ENCODE assay signal across 8 mouse cellular contexts in genomic region chr6:113623386-113623785, GRCm38 (mm10). TPM values are rescaled to one million over a fixed set of nuclear protein-coding genes. Genes with fewer than 3 reads are reported as not detected.
A peak's percentile ranks its signal among the peaks of the same experiment; 100 is the strongest.
DNase-seq lines count a peak whose midpoint lies in the region; ATAC-seq and TF ChIP-seq lines count a peak whose summit lies in the region.

No protein-coding gene starts in this region.

- no peak overlapping the region for H3K9ac ChIP-seq in embryonic facial prominence, embryonic 12.5 days
- peak overlapping the region; percentile 82; the same call in 1 of the 2 replicates for H3K9ac ChIP-seq in intestine, embryonic 15.5 days
- H3K9ac ChIP-seq in neural tube, embryonic 13.5 days: no peak overlapping the region

- no peaks in the 10 kb centered on the region for H3K9me3 ChIP-seq in embryonic facial prominence, embryonic 12.5 days
- H3K9me3 ChIP-seq in intestine, embryonic 15.5 days: no peaks in the 10 kb centered on the region
- H3K9me3 ChIP-seq in neural tube, embryonic 13.5 days: no peaks in the 10 kb centered on the region

- WGBS in embryonic facial prominence, embryonic 12.5 days: 75% methylated on average over 5 of the region's 5 CpGs
- WGBS in intestine, embryonic 15.5 days: 67% methylated on average over 5 of the region's 5 CpGs
- WGBS in neural tube, embryonic 13.5 days: 69% methylated on average over 5 of the region's 5 CpGs

- H3K27ac ChIP-seq in left cerebral cortex, adult 2 months: peak overlapping the region; percentile 81
- H3K27ac ChIP-seq in embryonic facial prominence, embryonic 12.5 days: no peak overlapping the region
- peak overlapping the region; percentile 92; the same call in 1 of the 2 replicates for H3K27ac ChIP-seq in intestine, embryonic 15.5 days
- H3K27ac ChIP-seq in neural tube, embryonic 13.5 days (replicated peaks): peak overlapping the region; percentile 90

- peak overlapping the region; percentile 74 for H3K4me2 ChIP-seq in embryonic facial prominence, embryonic 12.5 days (replicated peaks)
- peak overlapping the region; percentile 83 for H3K4me2 ChIP-seq in intestine, embryonic 15.5 days (replicated peaks)
- peak overlapping the region; percentile 83 for H3K4me2 ChIP-seq in neural tube, embryonic 13.5 days

- H3K4me1 ChIP-seq in embryonic facial prominence, embryonic 12.5 days: peaks cover 15% of the 10 kb centered on the region
- H3K4me1 ChIP-seq in intestine, embryonic 15.5 days (replicated peaks): peaks cover 5% of the 10 kb centered on the region; the same call in 1 of the 2 replicates
- H3K4me1 ChIP-seq in neural tube, embryonic 13.5 days (replicated peaks): peaks cover 20% of the 10 kb centered on the region

- intact Hi-C loops in left cerebral cortex, adult 2 months (cut with DNase I): loop anchor here (5.0 kb wide), 1 partner anchor 121 kb away; the partner anchor contains the start of gene Prrt3
- intact Hi-C loops in left cerebral cortex, postnatal 14 days (cut with DNase I): no loop called here

- H3K27me3 ChIP-seq in embryonic facial prominence, embryonic 12.5 days: no peaks in the 10 kb centered on the region
- H3K27me3 ChIP-seq in intestine, embryonic 15.5 days (replicated peaks): no peaks in the 10 kb centered on the region
- H3K27me3 ChIP-seq in neural tube, embryonic 13.5 days: no peaks in the 10 kb centered on the region

- no peak for TF ChIP-seq CTCF in left cerebral cortex, adult 2 months (IDR thresholded peaks at IDR 0.05)

- peaks cover 16% of the 10 kb centered on the region for H3K36me3 ChIP-seq in embryonic facial prominence, embryonic 12.5 days
- H3K36me3 ChIP-seq in intestine, embryonic 15.5 days: peaks cover 6% of the 10 kb centered on the region; the same call in 1 of the 2 replicates
- H3K36me3 ChIP-seq in neural tube, embryonic 13.5 days: peaks cover 13% of the 10 kb centered on the region

- no peak for ATAC-seq in embryonic facial prominence, embryonic 12.5 days (ENCODE audit: insufficient number of reproducible peaks, insufficient read depth, low FRiP score, low TSS enrichment)
- ATAC-seq in intestine, embryonic 15.5 days: no peak
- ATAC-seq in neural tube, embryonic 13.5 days (ENCODE audit: low read depth): no peak

- DNase-seq in left cerebral cortex, adult 2 months (ENCODE audit: extremely low spot score in 1 of 2, low spot score in 2 of 2): no peak
- DNase-seq in left cerebral cortex, postnatal 14 days (ENCODE audit: low spot score in 2 of 2): no peak
- no peak for DNase-seq in frontal cortex, postnatal 14 days (ENCODE audit: low spot score in 2 of 2)
- no peak for DNase-seq in embryo, embryonic 10.5 days (ENCODE audit: low spot score)
- DNase-seq in right cerebral cortex, postnatal 36 days (ENCODE audit: low spot score in 2 of 2): no peak

- peak overlapping the region; percentile 56 for H3K4me3 ChIP-seq in left cerebral cortex, adult 2 months
- H3K4me3 ChIP-seq in embryonic facial prominence, embryonic 12.5 days: peak overlapping the region; percentile 71
- H3K4me3 ChIP-seq in intestine, embryonic 15.5 days (replicated peaks): peak overlapping the region; percentile 78
- H3K4me3 ChIP-seq in neural tube, embryonic 13.5 days: peak overlapping the region; percentile 75

RNA-seq across cellular contexts. Expression of gene Vhl, which starts 0.4 kb away (rescaled TPM):
- total RNA-seq in left cerebral cortex, adult 2 months (2021): 10 to 100 TPM; 41.5 to 43.0 TPM
- total RNA-seq in left cerebral cortex, postnatal 14 days (2021): 10 to 100 TPM; 48.4 to 51.9 TPM
- polyA plus RNA-seq in embryonic facial prominence, embryonic 12.5 days (2016; fragmentation: Nextera tagmentation; extraction: Ambion mirVana): 54.5 and 56.2 TPM in 2 replicates
- polyA plus RNA-seq in intestine, embryonic 15.5 days (2015; fragmentation: Nextera tagmentation; extraction: Ambion mirVana): 33.3 and 37.5 TPM in 2 replicates
- polyA plus RNA-seq in neural tube, embryonic 13.5 days (2015; fragmentation: Nextera tagmentation; extraction: Ambion mirVana): 65.9 and 66.8 TPM in 2 replicates

RNA-seq across cellular contexts. Expression of gene Irak2, which starts 14.9 kb away (rescaled TPM):
- total RNA-seq in left cerebral cortex, adult 2 months (2021): 10 to 100 TPM; 21.6 to 25.6 TPM
- 10 to 100 TPM; 19.5 to 23.5 TPM for total RNA-seq in left cerebral cortex, postnatal 14 days (2021)
- 3.0 and 3.7 TPM in 2 replicates for polyA plus RNA-seq in embryonic facial prominence, embryonic 12.5 days (2016; fragmentation: Nextera tagmentation; extraction: Ambion mirVana)
- polyA plus RNA-seq in intestine, embryonic 15.5 days (2015; fragmentation: Nextera tagmentation; extraction: Ambion mirVana): 11.0 and 13.9 TPM in 2 replicates
- polyA plus RNA-seq in neural tube, embryonic 13.5 days (2015; fragmentation: Nextera tagmentation; extraction: Ambion mirVana): 2.5 and 2.7 TPM in 2 replicates

RNA-seq across cellular contexts. Expression of gene Brk1, which starts 18.8 kb away (rescaled TPM):
- total RNA-seq in left cerebral cortex, adult 2 months (2021): 100 to 1,000 TPM; 221 to 228 TPM
- total RNA-seq in left cerebral cortex, postnatal 14 days (2021): 100 to 1,000 TPM; 236 to 243 TPM
- polyA plus RNA-seq in embryonic facial prominence, embryonic 12.5 days (2016; fragmentation: Nextera tagmentation; extraction: Ambion mirVana): 211 and 215 TPM in 2 replicates
- polyA plus RNA-seq in intestine, embryonic 15.5 days (2015; fragmentation: Nextera tagmentation; extraction: Ambion mirVana): 198 and 201 TPM in 2 replicates
- polyA plus RNA-seq in neural tube, embryonic 13.5 days (2015; fragmentation: Nextera tagmentation; extraction: Ambion mirVana): 241 and 242 TPM in 2 replicates

RNA-seq across cellular contexts. Expression of gene Fancd2os, which starts 22.9 kb away (rescaled TPM):
- not detected for total RNA-seq in left cerebral cortex, adult 2 months (2021)
- total RNA-seq in left cerebral cortex, postnatal 14 days (2021): under 1 TPM in 1 of 2 experiments, not detected in 1; 0.42 TPM
- polyA plus RNA-seq in embryonic facial prominence, embryonic 12.5 days (2016; fragmentation: Nextera tagmentation; extraction: Ambion mirVana): 0.13 TPM in 1 of 2 replicates, not detected in the other
- 0.13 TPM in 1 of 2 replicates, not detected in the other for polyA plus RNA-seq in intestine, embryonic 15.5 days (2015; fragmentation: Nextera tagmentation; extraction: Ambion mirVana)
- 0.18 TPM in 1 of 2 replicates, not detected in the other for polyA plus RNA-seq in neural tube, embryonic 13.5 days (2015; fragmentation: Nextera tagmentation; extraction: Ambion mirVana)
